Mouse (Mus musculus): ENCODE measurements around the gene Taar7b. TPM values are rescaled to one million over a fixed set of nuclear protein-coding genes. Genes with fewer than 3 reads are reported as not detected.

Taar7b gene
- not detected in 2 replicates for polyA plus RNA-seq (2012; ENCODE audit: insufficient read depth, insufficient read length, low replicate concordance, missing spikeins)

GRCm38 (mm10) chr10:23999639-24000038 is at the start of gene Taar7b:
Gene Taar7b (plus strand): TSS chr10:23999939.
- Histone ChIP-seq H3K4me1 (ENCODE audit: control insufficient read depth, insufficient read depth, low read length) (no peaks in the 10 kb centered on the region), H3K27ac (ENCODE audit: insufficient read depth, low read depth, low read length) (no peak within 1 kb of the TSS), H3K4me3 (ENCODE audit: insufficient read depth, low read depth, low read length) (no peak within 1 kb of the TSS)
- 88% methylated on average over 1 of the region's 1 CpGs for WGBS
- TF ChIP-seq POLR2A (IDR thresholded peaks at IDR 0.05; ENCODE audit: insufficient read depth, low read depth, low read length) = no peak

- Histone ChIP-seq H3K4me1 (ENCODE audit: control insufficient read depth, insufficient read depth, low read length) (no peaks in the 10 kb centered on the region), H3K27ac (ENCODE audit: insufficient read depth, low read depth, low read length) (no peak overlapping the region), H3K4me3 (ENCODE audit: insufficient read depth, low read depth, low read length) (no peak overlapping the region)
- WGBS = 87% methylated on average over 6 of the region's 6 CpGs
- TF ChIP-seq POLR2A (IDR thresholded peaks at IDR 0.05; ENCODE audit: insufficient read depth, low read depth, low read length) = no peak
- TF ChIP-seq CTCF (IDR thresholded peaks at IDR 0.05; ENCODE audit: insufficient read depth, low read depth, low read length) = no peak
Measured at GRCm38 (mm10) chr10:23951714-23952113, 48.0 kb upstream of the Taar7b start.

DNA sequence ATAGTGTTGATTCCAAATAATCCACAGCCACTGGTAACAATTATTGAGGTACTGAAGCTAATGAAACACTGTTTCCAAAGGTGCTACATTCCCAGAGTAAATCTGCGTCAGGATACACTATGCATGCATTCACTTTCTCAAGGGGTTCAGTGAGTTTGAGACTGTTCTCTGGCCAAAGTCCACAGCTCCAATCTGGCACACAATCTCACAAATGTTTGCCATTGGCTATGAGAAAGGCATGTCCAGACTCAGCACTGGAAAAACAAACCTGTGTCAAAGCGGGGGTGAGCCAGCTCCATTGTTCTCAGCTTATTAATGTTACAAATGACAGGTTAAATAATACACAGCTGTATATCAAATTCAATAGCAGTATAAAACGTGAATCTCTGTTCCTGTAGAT is 40.7 kb upstream of the Taar7b start:
- H3K4me1 ChIP-seq (ENCODE audit: control insufficient read depth, insufficient read depth, low read length) = no peaks in the 10 kb centered on the region
- TF ChIP-seq CTCF (IDR thresholded peaks at IDR 0.05; ENCODE audit: insufficient read depth, low read depth, low read length) = no peak
- TF ChIP-seq POLR2A (IDR thresholded peaks at IDR 0.05; ENCODE audit: insufficient read depth, low read depth, low read length) = no peak
- H3K4me3 ChIP-seq (ENCODE audit: insufficient read depth, low read depth, low read length) = no peak overlapping the region
- 52% methylated on average over 3 of the region's 3 CpGs for WGBS
- H3K27ac ChIP-seq (ENCODE audit: insufficient read depth, low read depth, low read length) = no peak overlapping the region

DNA sequence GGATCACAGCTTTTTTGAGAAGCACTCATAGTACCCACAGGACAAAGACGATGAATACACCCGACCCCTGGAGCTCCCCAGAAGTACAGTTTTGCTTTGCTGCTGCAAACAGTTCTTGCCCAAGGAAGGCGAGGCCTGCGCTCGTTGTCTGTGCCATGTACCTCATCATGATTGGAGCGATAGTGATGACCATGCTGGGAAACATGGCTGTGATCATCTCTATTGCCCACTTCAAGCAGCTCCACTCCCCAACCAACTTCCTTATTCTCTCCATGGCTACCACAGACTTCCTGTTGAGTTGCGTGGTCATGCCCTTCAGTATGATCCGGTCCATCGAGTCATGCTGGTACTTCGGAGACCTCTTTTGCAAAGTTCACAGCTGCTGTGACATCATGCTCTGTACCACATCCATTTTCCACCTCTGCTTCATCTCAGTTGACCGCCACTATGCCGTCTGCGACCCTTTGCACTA is 39.3 kb upstream of the Taar7b start, which contains the start of gene Taar4:
Taar4 (plus strand) TSS at position 51 of the 472 bp plus-strand sequence.
- no peak within 1 kb of the TSS for H3K27ac ChIP-seq (ENCODE audit: insufficient read depth, low read depth, low read length)
- no peaks in the 10 kb centered on the region for H3K4me1 ChIP-seq (ENCODE audit: control insufficient read depth, insufficient read depth, low read length)
- no peak within 1 kb of the TSS for H3K4me3 ChIP-seq (ENCODE audit: insufficient read depth, low read depth, low read length)
- TF ChIP-seq POLR2A (IDR thresholded peaks at IDR 0.05; ENCODE audit: insufficient read depth, low read depth, low read length) = no peak
- TF ChIP-seq CTCF (IDR thresholded peaks at IDR 0.05; ENCODE audit: insufficient read depth, low read depth, low read length) = no peak
- 96% methylated on average over 13 of the region's 13 CpGs for WGBS

GRCm38 (mm10) chr10:23963444-23963843 is 36.3 kb upstream of the Taar7b start:
- 52% methylated on average over 3 of the region's 3 CpGs for WGBS
- Histone ChIP-seq H3K27ac (ENCODE audit: insufficient read depth, low read depth, low read length) (no peak overlapping the region), H3K4me3 (ENCODE audit: insufficient read depth, low read depth, low read length) (no peak overlapping the region), H3K4me1 (ENCODE audit: control insufficient read depth, insufficient read depth, low read length) (no peaks in the 10 kb centered on the region)
- TF ChIP-seq POLR2A (IDR thresholded peaks at IDR 0.05; ENCODE audit: insufficient read depth, low read depth, low read length) (no peak), CTCF (IDR thresholded peaks at IDR 0.05; ENCODE audit: insufficient read depth, low read depth, low read length) (no peak)

DNA sequence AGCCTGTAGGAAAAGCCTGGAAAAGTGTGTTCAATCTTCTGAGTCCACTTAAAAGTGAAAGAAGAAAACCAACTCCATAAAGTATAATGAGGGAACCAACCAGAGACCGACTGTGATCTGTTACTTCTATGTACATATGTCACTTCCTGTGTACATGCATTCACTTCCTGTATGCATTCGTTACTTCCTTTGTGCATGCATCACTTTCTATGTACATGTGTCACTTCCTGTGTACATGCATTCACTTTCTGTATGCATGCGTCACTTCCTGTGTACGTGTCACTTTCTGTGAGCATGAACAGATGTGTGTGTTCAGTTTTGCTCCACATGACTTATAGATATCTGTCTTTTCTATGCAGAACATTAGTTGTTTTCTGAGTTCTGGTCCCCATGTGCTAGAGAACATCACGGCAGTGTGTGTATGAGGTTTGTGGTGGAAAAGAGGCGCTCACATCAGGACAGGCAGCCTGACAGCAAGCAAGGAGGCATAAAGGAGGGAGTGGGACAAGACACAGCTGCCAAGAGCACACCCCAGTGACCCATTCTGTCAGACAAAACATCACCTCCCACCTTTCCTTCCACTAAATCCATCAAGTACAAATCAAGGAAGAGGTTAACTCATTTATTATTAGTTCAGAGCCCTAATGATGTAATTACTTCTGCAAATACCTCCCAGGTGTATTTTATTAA is 34.7 kb upstream of the Taar7b start:
- 94% methylated on average over 6 of the region's 6 CpGs for WGBS

DNA sequence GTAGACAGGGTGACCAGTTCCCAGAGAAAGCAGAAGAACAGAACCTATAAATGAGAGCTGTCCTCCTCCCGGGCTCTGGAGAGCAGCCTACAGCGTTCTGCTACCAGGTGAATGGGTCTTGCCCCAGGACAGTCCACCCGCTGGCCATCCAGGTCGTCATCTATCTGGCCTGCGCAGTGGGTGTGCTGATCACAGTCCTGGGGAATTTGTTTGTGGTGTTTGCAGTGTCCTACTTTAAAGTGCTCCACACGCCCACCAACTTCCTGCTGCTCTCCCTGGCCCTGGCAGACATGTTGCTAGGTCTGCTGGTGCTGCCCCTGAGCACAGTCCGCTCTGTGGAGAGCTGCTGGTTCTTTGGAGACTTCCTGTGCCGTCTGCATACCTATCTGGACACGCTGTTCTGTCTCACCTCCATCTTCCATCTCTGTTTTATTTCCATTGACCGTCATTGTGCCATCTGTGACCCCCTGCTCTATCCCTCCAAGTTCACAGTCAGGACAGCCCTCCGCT is 29.0 kb upstream of the Taar7b start, which contains the start of gene Taar5:
Taar5 (plus strand) TSS at position 51 of the 510 bp plus-strand sequence.
- no peak within 1 kb of the TSS for H3K4me3 ChIP-seq (ENCODE audit: insufficient read depth, low read depth, low read length)
- WGBS = 94% methylated on average over 11 of the region's 11 CpGs
- TF ChIP-seq CTCF (IDR thresholded peaks at IDR 0.05; ENCODE audit: insufficient read depth, low read depth, low read length) (no peak), POLR2A (IDR thresholded peaks at IDR 0.05; ENCODE audit: insufficient read depth, low read depth, low read length) (no peak)
- H3K4me1 ChIP-seq (ENCODE audit: control insufficient read depth, insufficient read depth, low read length) = no peaks in the 10 kb centered on the region
- no peak within 1 kb of the TSS for H3K27ac ChIP-seq (ENCODE audit: insufficient read depth, low read depth, low read length)

More for the DNA sequence above, 34.7 kb upstream of the Taar7b start:
- Histone ChIP-seq H3K4me1 (ENCODE audit: control insufficient read depth, insufficient read depth, low read length) (no peaks in the 10 kb centered on the region), H3K4me3 (ENCODE audit: insufficient read depth, low read depth, low read length) (no peak overlapping the region), H3K27ac (ENCODE audit: insufficient read depth, low read depth, low read length) (no peak overlapping the region)
- no peak for TF ChIP-seq CTCF (IDR thresholded peaks at IDR 0.05; ENCODE audit: insufficient read depth, low read depth, low read length)
- TF ChIP-seq POLR2A (IDR thresholded peaks at IDR 0.05; ENCODE audit: insufficient read depth, low read depth, low read length) = no peak

DNA sequence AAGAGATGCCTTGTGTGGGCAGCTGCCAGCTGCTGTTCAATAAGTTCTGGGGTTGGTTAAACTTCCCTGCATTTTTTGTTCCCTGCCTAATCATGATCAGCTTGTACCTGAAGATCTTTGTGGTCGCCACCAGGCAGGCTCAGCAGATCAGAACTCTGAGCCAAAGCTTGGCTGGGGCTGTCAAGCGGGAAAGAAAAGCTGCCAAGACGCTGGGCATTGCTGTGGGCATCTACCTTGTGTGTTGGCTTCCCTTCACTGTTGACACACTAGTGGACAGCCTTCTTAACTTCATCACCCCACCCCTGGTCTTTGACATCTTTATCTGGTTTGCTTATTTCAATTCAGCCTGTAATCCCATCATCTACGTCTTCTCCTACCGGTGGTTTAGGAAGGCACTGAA is 28.5 kb upstream of the Taar7b start:
- H3K4me1 ChIP-seq (ENCODE audit: control insufficient read depth, insufficient read depth, low read length) = no peaks in the 10 kb centered on the region
- 90% methylated on average over 5 of the region's 5 CpGs for WGBS
- no peak overlapping the region for H3K4me3 ChIP-seq (ENCODE audit: insufficient read depth, low read depth, low read length)
- H3K27ac ChIP-seq (ENCODE audit: insufficient read depth, low read depth, low read length) = no peak overlapping the region
- TF ChIP-seq CTCF (IDR thresholded peaks at IDR 0.05; ENCODE audit: insufficient read depth, low read depth, low read length) = no peak
- no peak for TF ChIP-seq POLR2A (IDR thresholded peaks at IDR 0.05; ENCODE audit: insufficient read depth, low read depth, low read length)

DNA sequence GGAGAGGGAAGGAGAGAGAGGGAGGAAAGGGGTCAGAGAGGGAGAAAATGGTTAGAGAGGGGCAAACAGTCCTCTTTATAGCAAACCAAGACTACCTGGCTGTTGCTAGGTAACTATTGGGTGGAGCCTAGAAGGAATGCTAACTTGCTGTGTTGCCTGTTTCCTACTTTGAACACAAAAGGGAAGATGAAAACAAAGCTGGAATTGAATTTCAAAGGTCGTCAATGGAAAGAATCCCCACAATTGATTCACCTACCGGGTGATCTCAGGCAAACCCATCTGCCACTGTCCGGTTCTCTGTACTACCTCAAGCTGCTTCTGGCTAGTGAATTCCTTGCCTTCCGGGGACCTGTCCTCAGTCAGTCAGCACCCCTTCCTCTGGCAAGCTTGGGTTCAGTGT is 21.8 kb upstream of the Taar7b start:
- Histone ChIP-seq H3K4me1 (ENCODE audit: control insufficient read depth, insufficient read depth, low read length) (no peaks in the 10 kb centered on the region), H3K27ac (ENCODE audit: insufficient read depth, low read depth, low read length) (no peak overlapping the region), H3K4me3 (ENCODE audit: insufficient read depth, low read depth, low read length) (no peak overlapping the region)
- 79% methylated on average over 4 of the region's 4 CpGs for WGBS
- TF ChIP-seq POLR2A (IDR thresholded peaks at IDR 0.05; ENCODE audit: insufficient read depth, low read depth, low read length) = no peak
- TF ChIP-seq CTCF (IDR thresholded peaks at IDR 0.05; ENCODE audit: insufficient read depth, low read depth, low read length) = no peak

Measured in olfactory bulb, adult 2 months (tissue).